Mouse (Mus musculus): ENCODE measurements around the gene Mylk3.

DNA sequence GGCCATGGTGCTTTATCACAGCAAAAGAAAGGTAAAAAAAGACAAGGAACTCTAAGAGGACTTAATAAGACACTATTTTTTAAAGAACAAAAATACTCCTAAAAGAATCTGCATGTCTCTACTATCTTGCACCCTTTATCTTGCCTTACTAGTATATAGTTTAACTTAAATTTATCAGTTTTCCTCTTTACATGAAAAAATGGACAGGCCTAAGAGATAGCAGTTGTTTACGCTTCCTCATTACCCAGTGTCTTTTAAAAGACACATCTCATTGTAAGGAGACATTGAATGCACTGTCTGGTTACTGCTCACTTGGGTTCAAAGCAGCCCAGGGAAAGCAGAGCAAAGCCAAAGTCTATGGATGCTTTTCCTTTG is 13.7 kb downstream of the Mylk3 start:
- TF ChIP-seq POLR2AphosphoS5 (IDR thresholded peaks at IDR 0.05; ENCODE audit: insufficient replicate concordance, low read depth, low read length) (no peak), CTCF (IDR thresholded peaks at IDR 0.05; ENCODE audit: low read depth, low read length) (no peak)

Measured in G1E (cell line).